Mouse (Mus musculus) inflammation-experienced regulatory T-cells (primary cell): ENCODE data around the gene Ceacam1. TPM values are rescaled to one million over a fixed set of nuclear protein-coding genes. Genes with fewer than 3 reads are reported as not detected.

Experiments used
- polyA plus RNA-seq, 2 experiments: library from polyadenylated mRNA; unstranded; fragments of 100-300 nt; shearing (Covaris generic); gene quantifications; one replicate each; pipeline ENCODE4 v1.2.1; 2017

The Ceacam1 gene
- 1 to 10 TPM; 2.4 to 3.5 TPM for polyA plus RNA-seq

GRCm38 (mm10) chr7:25477091-25477751, at the start of gene Ceacam1:
Gene Ceacam1 (minus strand): TSS chr7:25477603.

GRCm38 (mm10) chr7:25412833-25413441, 64.5 kb downstream of the Ceacam1 start, which contains the start of gene Cxcl17:
Gene Cxcl17 (minus strand): TSS chr7:25412886.

Other genes starting within 250 kb of the Ceacam1 start
- 10 to 100 TPM; 85.3 to 85.7 TPM for gene Gsk3a, start 239.8 kb downstream of the Ceacam1 start, polyA plus RNA-seq
- 1 to 10 TPM; 1.5 to 1.9 TPM for gene Erf, start 226.8 kb downstream of the Ceacam1 start, polyA plus RNA-seq
- gene Cic, start 209.9 kb downstream of the Ceacam1 start, polyA plus RNA-seq: 10 to 100 TPM; 30.3 to 31.4 TPM
- 10 to 100 TPM; 24.1 to 47.5 TPM for gene Pafah1b3, start 179.6 kb downstream of the Ceacam1 start, polyA plus RNA-seq
- gene Prr19, start 176.2 kb downstream of the Ceacam1 start, polyA plus RNA-seq: not detected
- gene Tmem145, start 171.5 kb downstream of the Ceacam1 start, polyA plus RNA-seq: under 1 TPM in 1 of 2 experiments, not detected in 1; 0.67 TPM
- gene Megf8, start 160.4 kb downstream of the Ceacam1 start, polyA plus RNA-seq: under 1 TPM; 0.25 to 0.39 TPM
- not detected for gene Cnfn, start 107.9 kb downstream of the Ceacam1 start, polyA plus RNA-seq
- gene Lipe, start 78.9 kb downstream of the Ceacam1 start, polyA plus RNA-seq: 10 to 100 TPM; 13.8 to 15.9 TPM
- 1 to 10 TPM in 1 of 2 experiments, under 1 TPM in 1; 0.57 to 1.1 TPM for gene Cxcl17, start 64.7 kb downstream of the Ceacam1 start, polyA plus RNA-seq
- under 1 TPM; 0.16 to 0.55 TPM for gene Ceacam2, start 62.3 kb upstream of the Ceacam1 start, polyA plus RNA-seq
- gene Erich4, start 138.3 kb upstream of the Ceacam1 start, polyA plus RNA-seq: not detected
- gene Dmac2, start 141.8 kb upstream of the Ceacam1 start, polyA plus RNA-seq: 10 to 100 TPM; 53.3 to 75.0 TPM
- 1 to 10 TPM in 1 of 2 experiments, under 1 TPM in 1; 0.65 to 1.4 TPM for gene B3gnt8, start 149.1 kb upstream of the Ceacam1 start, polyA plus RNA-seq
- 10 to 100 TPM; 45.4 to 49.0 TPM for gene Bckdha, start 181.4 kb upstream of the Ceacam1 start, polyA plus RNA-seq
- 100 to 1,000 TPM; 104 to 107 TPM for gene Exosc5, start 181.6 kb upstream of the Ceacam1 start, polyA plus RNA-seq
- gene Tmem91, start 197.6 kb upstream of the Ceacam1 start, polyA plus RNA-seq: 1 to 10 TPM; 3.3 to 3.8 TPM
- gene B9d2, start 203.2 kb upstream of the Ceacam1 start, polyA plus RNA-seq: 10 to 100 TPM; 46.8 to 47.3 TPM
- gene Tgfb1, start 209.4 kb upstream of the Ceacam1 start, polyA plus RNA-seq: 100 to 1,000 TPM; 127 to 144 TPM
- 10 to 100 TPM; 55.7 to 80.6 TPM for gene Ccdc97, start 241.5 kb upstream of the Ceacam1 start, polyA plus RNA-seq